Mouse (Mus musculus) CH12.LX (cell line): Measurements from ENCODE around the gene Bcr. TPM values are rescaled to one million over a fixed set of nuclear protein-coding genes. Genes with fewer than 3 reads are reported as not detected.

Source experiments
- DNase-seq: peaks from one replicate; pipeline ENCODE4 v3.0.0-alpha.2; 2013; ENCODE audit errors: extremely low read depth
- H3K27ac ChIP-seq: 2 replicates; pipeline ENCODE4 v1.5.1; 2012; ENCODE audit warnings: low read depth, mild to moderate bottlenecking, control low read depth, moderate library complexity; ENCODE audit not compliant: insufficient read depth
- H3K27me3 ChIP-seq: replicated peaks from 2 replicates; pipeline ENCODE3; 2012; ENCODE audit warnings: inconsistent platforms
- H3K36me3 ChIP-seq, 2 experiments: replicated peaks in 1 of 2; 2 replicates each; pipeline versions ENCODE3 to v1.6.1; 2012; ENCODE audit warnings: inconsistent platforms in 1 of 2, low read length in 1 of 2, mild to moderate bottlenecking in 1 of 2, mixed read lengths in 1 of 2, moderate library complexity in 1 of 2; ENCODE audit not compliant: control insufficient read depth in 1 of 2, insufficient read depth in 1 of 2
- H3K4me1 ChIP-seq, 2 experiments: 2 replicates each; pipeline ENCODE4 v1.6.1; 2012; ENCODE audit warnings: inconsistent platforms in 1 of 2, moderate library complexity in 1 of 2; ENCODE audit not compliant: insufficient read depth in 2 of 2, control insufficient read depth in 1 of 2
- H3K4me2 ChIP-seq: 2 replicates; pipeline ENCODE4 v1.6.1; 2012; ENCODE audit warnings: low read depth, mild to moderate bottlenecking, control low read depth; ENCODE audit not compliant: poor library complexity, insufficient read depth, severe bottlenecking
- H3K4me3 ChIP-seq, 3 experiments: fragments of 150-350 bp in 1 of 3; sonication (generic) in 1 of 3; replicated peaks in 1 of 3; 2 replicates each; pipeline versions ENCODE3 to v1.5.1; 2011 to 2012; ENCODE audit warnings: low read depth in 2 of 3, low read length in 2 of 3, mild to moderate bottlenecking in 2 of 3, moderate library complexity in 2 of 3, control low read depth in 1 of 3, improper control_type of control experiment in 1 of 3, inconsistent platforms in 1 of 3, mixed read lengths in 1 of 3; ENCODE audit not compliant: poor library complexity in 1 of 3
- H3K79me2 ChIP-seq: replicated peaks from 2 replicates; pipeline ENCODE4 v1.6.1; 2012; ENCODE audit warnings: mild to moderate bottlenecking, moderate library complexity; ENCODE audit not compliant: control insufficient read depth, poor library complexity, insufficient read depth, severe bottlenecking; ENCODE audit errors: extremely low read depth
- H3K9ac ChIP-seq: 2 replicates; pipeline ENCODE4 v1.6.1; 2012; ENCODE audit warnings: low read depth, mild to moderate bottlenecking, control low read depth, moderate library complexity; ENCODE audit not compliant: insufficient read depth
- H3K9me3 ChIP-seq: replicated peaks from 2 replicates; pipeline ENCODE3; 2012; ENCODE audit warnings: low read length, inconsistent platforms, mixed read lengths
- BHLHE40 ChIP-seq: IDR thresholded peaks from 2 replicates; pipeline ENCODE4 v1.6.1; 2011; ENCODE audit warnings: mild to moderate bottlenecking, low read depth, low read length, improper control_type of control experiment
- CHD1 ChIP-seq: IDR thresholded peaks from 2 replicates; pipeline ENCODE4 v1.6.1; 2012; ENCODE audit warnings: low read depth, low read length, improper control_type of control experiment, inconsistent platforms
- CHD2 ChIP-seq: IDR thresholded peaks from 2 replicates; pipeline ENCODE4 v1.6.1; 2011; ENCODE audit warnings: low read length, improper control_type of control experiment
- CTCF ChIP-seq, 2 experiments: IDR thresholded peaks in 1 of 2; conservative IDR thresholded peaks in 1 of 2; 2 replicates each; pipeline ENCODE4 v1.5.1; 2011 to 2012; ENCODE audit warnings: low read depth in 2 of 2, low read length in 2 of 2, improper control_type of control experiment in 1 of 2, inconsistent platforms in 1 of 2, mild to moderate bottlenecking in 1 of 2, moderate library complexity in 1 of 2
- E2F4 ChIP-seq: IDR thresholded peaks from 2 replicates; pipeline ENCODE4 v1.6.1; 2011; ENCODE audit warnings: low read depth, low read length, improper control_type of control experiment; ENCODE audit not compliant: insufficient replicate concordance
- ELF1 ChIP-seq: IDR thresholded peaks from 2 replicates; pipeline ENCODE4 v1.6.1; 2014; ENCODE audit warnings: low read depth, mild to moderate bottlenecking, inconsistent platforms, low read length, improper control_type of control experiment
- EP300 ChIP-seq: IDR thresholded peaks from 2 replicates; pipeline ENCODE4 v1.6.1; 2011; ENCODE audit warnings: low read length, improper control_type of control experiment
- ETS1 ChIP-seq: conservative IDR thresholded peaks from 2 replicates; pipeline ENCODE4 v1.6.1; 2012; ENCODE audit warnings: low read depth, mild to moderate bottlenecking, inconsistent platforms, low read length, improper control_type of control experiment, moderate library complexity
- GABPA ChIP-seq: IDR thresholded peaks from 2 replicates; pipeline ENCODE4 v1.6.1; 2012; ENCODE audit warnings: low read depth, low read length, improper control_type of control experiment, inconsistent platforms; ENCODE audit not compliant: insufficient replicate concordance
- HCFC1 ChIP-seq: IDR thresholded peaks from 2 replicates; pipeline ENCODE4 v1.6.1; 2012; ENCODE audit warnings: low read depth, mild to moderate bottlenecking, inconsistent platforms, low read length, improper control_type of control experiment
- IRF4 ChIP-seq: IDR thresholded peaks from 2 replicates; pipeline ENCODE4 v1.6.1; 2014; ENCODE audit warnings: low read depth, mild to moderate bottlenecking, inconsistent platforms, low read length, improper control_type of control experiment
- JUN ChIP-seq: IDR thresholded peaks from 2 replicates; pipeline ENCODE4 v1.6.1; 2011; ENCODE audit warnings: low read depth, mild to moderate bottlenecking, low read length, improper control_type of control experiment, moderate library complexity; ENCODE audit not compliant: insufficient read depth
- JUND ChIP-seq: conservative IDR thresholded peaks from 2 replicates; pipeline ENCODE4 v1.6.1; 2011; ENCODE audit warnings: low read depth, low read length, improper control_type of control experiment
- KAT2A ChIP-seq: IDR thresholded peaks from 2 replicates; pipeline ENCODE4 v1.6.1; 2012; ENCODE audit warnings: low read length, improper control_type of control experiment, inconsistent platforms; ENCODE audit not compliant: insufficient replicate concordance
- MAFK ChIP-seq: IDR thresholded peaks from 2 replicates; pipeline ENCODE4 v1.6.1; 2011; ENCODE audit warnings: low read length, improper control_type of control experiment; ENCODE audit not compliant: insufficient replicate concordance
- MAX ChIP-seq: IDR thresholded peaks from 2 replicates; pipeline ENCODE4 v1.6.1; 2011; ENCODE audit warnings: low read length, improper control_type of control experiment
- MAZ ChIP-seq: IDR thresholded peaks from 2 replicates; pipeline ENCODE4 v1.6.1; 2012; ENCODE audit warnings: low read depth, mild to moderate bottlenecking, inconsistent platforms, low read length, improper control_type of control experiment, moderate library complexity
- MEF2A ChIP-seq: IDR thresholded peaks from 2 replicates; pipeline ENCODE4 v1.6.1; 2014; ENCODE audit warnings: low read depth, mild to moderate bottlenecking, inconsistent platforms, low read length, improper control_type of control experiment, borderline replicate concordance
- MXI1 ChIP-seq: IDR thresholded peaks from 2 replicates; pipeline ENCODE4 v1.6.1; 2011; ENCODE audit warnings: mild to moderate bottlenecking, low read depth, low read length, improper control_type of control experiment
- MYC ChIP-seq: IDR thresholded peaks from 2 replicates; pipeline ENCODE4 v1.6.1; 2011; ENCODE audit warnings: low read depth, mild to moderate bottlenecking, improper control_type of control experiment, low read length
- NELFE ChIP-seq: IDR thresholded peaks from 2 replicates; pipeline ENCODE4 v1.6.1; 2011; ENCODE audit warnings: low read depth, low read length, improper control_type of control experiment
- NRF1 ChIP-seq: IDR thresholded peaks from 2 replicates; pipeline ENCODE4 v1.6.1; 2014; ENCODE audit warnings: low read depth, mild to moderate bottlenecking, inconsistent platforms, low read length, improper control_type of control experiment, moderate library complexity
- PAX5 ChIP-seq: IDR thresholded peaks from 2 replicates; pipeline ENCODE4 v1.6.1; 2012; ENCODE audit warnings: low read length, inconsistent platforms, mixed read lengths
- POLR2A ChIP-seq: IDR thresholded peaks from 2 replicates; pipeline ENCODE4 v1.6.1; 2011; ENCODE audit warnings: low read depth, mild to moderate bottlenecking, improper control_type of control experiment, low read length
- POLR2AphosphoS2 ChIP-seq: IDR thresholded peaks from 2 replicates; pipeline ENCODE4 v1.6.1; 2011; ENCODE audit warnings: low read depth, low read length, improper control_type of control experiment
- RAD21 ChIP-seq: IDR thresholded peaks from 2 replicates; pipeline ENCODE4 v1.6.1; 2011; ENCODE audit warnings: low read depth, mild to moderate bottlenecking, low read length, improper control_type of control experiment, moderate library complexity
- RCOR1 ChIP-seq: conservative IDR thresholded peaks from 2 replicates; pipeline ENCODE4 v1.6.1; 2012; ENCODE audit warnings: low read depth, mild to moderate bottlenecking, inconsistent platforms, low read length, improper control_type of control experiment
- SIN3A ChIP-seq: IDR thresholded peaks from 2 replicates; pipeline ENCODE4 v1.6.1; 2012; ENCODE audit warnings: low read length, improper control_type of control experiment, inconsistent platforms
- SMC3 ChIP-seq: IDR thresholded peaks from 2 replicates; pipeline ENCODE4 v1.6.1; 2011; ENCODE audit warnings: low read depth, low read length, improper control_type of control experiment
- TBP ChIP-seq: conservative IDR thresholded peaks from 2 replicates; pipeline ENCODE4 v1.6.1; 2011; ENCODE audit warnings: low read depth, low read length, improper control_type of control experiment
- TCF12 ChIP-seq: IDR thresholded peaks from 2 replicates; pipeline ENCODE4 v1.6.1; 2014; ENCODE audit warnings: low read depth, mild to moderate bottlenecking, inconsistent platforms, low read length, improper control_type of control experiment
- UBTF ChIP-seq: IDR thresholded peaks from 2 replicates; pipeline ENCODE4 v1.6.1; 2012; ENCODE audit warnings: low read depth, mild to moderate bottlenecking, inconsistent platforms, low read length, improper control_type of control experiment, moderate library complexity
- USF1 ChIP-seq: IDR thresholded peaks from 2 replicates; pipeline ENCODE4 v1.6.1; 2014; ENCODE audit warnings: low read depth, mild to moderate bottlenecking, inconsistent platforms, low read length, improper control_type of control experiment
- USF2 ChIP-seq: conservative IDR thresholded peaks from 2 replicates; pipeline ENCODE4 v1.6.1; 2011; ENCODE audit warnings: low read depth, low read length, improper control_type of control experiment
- ZC3H11A ChIP-seq: IDR thresholded peaks from 2 replicates; pipeline ENCODE4 v1.6.1; 2012; ENCODE audit warnings: low read depth, mild to moderate bottlenecking, inconsistent platforms, low read length, improper control_type of control experiment
- ZKSCAN1 ChIP-seq: IDR thresholded peaks from 2 replicates; pipeline ENCODE4 v1.6.1; 2012; ENCODE audit warnings: low read depth, inconsistent platforms, low read length, improper control_type of control experiment, borderline replicate concordance
- ZMIZ1 ChIP-seq: IDR thresholded peaks from 2 replicates; pipeline ENCODE4 v1.6.1; 2012; ENCODE audit warnings: low read depth, mild to moderate bottlenecking, inconsistent platforms, low read length, improper control_type of control experiment
- ZNF384 ChIP-seq: IDR thresholded peaks from 2 replicates; pipeline ENCODE4 v1.6.1; 2012; ENCODE audit warnings: low read depth, low read length, improper control_type of control experiment, inconsistent platforms
- dilution Hi-C: fragments of 300-500 bp; cut with MboI; formaldehyde crosslinking; loops from 2 replicates; pipeline ENCODE4 v1.14.3; 2020; ENCODE audit warnings: low sequenced_read_pairs; ENCODE audit not compliant: extremely low pct_unique_long_range_greater_than_20kb, extremely low pct_ligation_motif_present
- in situ Hi-C: fragments of 300-500 bp; cut with MboI; formaldehyde crosslinking; loops from 3 replicates; pipeline ENCODE4 v1.14.3; 2019; ENCODE audit warnings: low sequenced_read_pairs, low pct_ligation_motif_present, low pct_unique_long_range_greater_than_20kb, mixed read lengths
- polyA plus RNA-seq: library from polyadenylated mRNA; unstranded; fragments of >175 nt; gene quantifications from 2 replicates; pipeline ENCODE4 v1.2.1, GENCODE M21; 2012; ENCODE audit warnings: low read depth; ENCODE audit not compliant: insufficient read length
- total RNA-seq, 2 experiments: library from RNA; depleted of rRNA; stranded (reverse); fragments of 300-350 nt in 1 of 2; fragments of >200 nt in 1 of 2; gene quantifications; 2 replicates each; pipeline ENCODE4 v1.2.3; 2012 to 2014

Gene Bcr
- total and polyA plus RNA-seq, 3 experiments, result 4.0 to 22.1 (median 20.0) TPM

DNA sequence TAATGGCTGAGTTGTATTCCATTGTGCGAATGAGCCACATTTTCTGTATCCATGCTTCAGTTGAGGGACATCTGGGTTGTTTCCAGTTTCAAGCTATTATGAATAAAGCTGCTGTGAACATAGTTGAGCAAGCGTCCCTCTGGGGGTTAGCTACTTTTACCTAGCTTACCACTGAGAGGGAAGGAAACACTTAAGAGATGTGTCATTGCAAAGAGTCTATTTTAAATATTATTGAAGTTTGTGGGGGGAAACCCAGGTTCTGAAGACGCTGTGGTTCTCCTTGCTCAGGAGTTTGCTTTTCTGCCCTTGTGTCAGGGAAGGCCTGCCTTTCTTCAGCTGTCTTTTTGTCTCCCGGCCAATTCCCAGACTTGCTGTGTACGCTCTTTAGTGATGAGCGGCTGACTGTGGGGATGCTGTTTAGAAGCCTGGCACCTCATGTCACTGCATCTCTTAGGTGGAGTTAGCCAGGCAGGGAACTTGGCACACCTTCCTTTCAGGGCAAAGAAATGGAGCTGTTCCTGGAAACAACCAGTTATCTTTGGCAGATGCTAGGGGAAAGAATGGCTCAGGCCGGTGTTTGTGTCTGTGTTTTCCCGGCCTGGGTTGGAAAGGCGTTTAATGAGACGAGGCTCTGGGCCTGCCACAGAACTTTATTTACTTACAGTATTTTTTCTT is 31.2 kb downstream of the Bcr start:
- in situ Hi-C loops (no loop called here), dilution Hi-C loops (no loop called here)
- Histone ChIP-seq H3K4me1 (peaks cover 18 to 75% of the 10 kb centered on the region in 2 experiments), H3K79me2 (peaks cover 4% of the 10 kb centered on the region; the same call in 1 of the 2 replicates), H3K27me3 (no peaks in the 10 kb centered on the region), H3K9me3 (peaks cover 5% of the 10 kb centered on the region), H3K36me3 (peaks cover 0 to 38% of the 10 kb centered on the region in 2 experiments), H3K27ac (peak overlapping the region; percentile 65)
- TF ChIP-seq ELF1 (no peak), KAT2A (no peak), GABPA (no peak), NELFE (no peak), MYC (no peak), TCF12 (peak; percentile 59; the same call in 1 of the 2 replicates), BHLHE40 (peak; percentile 44), PAX5 (no peak), JUN (peak; percentile 51; the same call in 1 of the 2 replicates), TBP (no peak), CTCF (conservative IDR thresholded peaks at IDR 0.05 in 1 of 2, IDR thresholded peaks at IDR 0.05 in 1 of 2; ENCODE audit: low read depth in 2 of 2, low read length in 2 of 2) (no peak), MAFK (no peak), MAX (no peak), SMC3 (no peak), USF1 (no peak), ZC3H11A (no peak), POLR2AphosphoS2 (no peak), IRF4 (peak; percentile 73), SIN3A (peak; percentile 62; the same call in 1 of the 2 replicates), CHD1 (no peak), CHD2 (no peak), RCOR1 (peak; percentile 41; the same call in 1 of the 2 replicates), ZNF384 (no peak), UBTF (no peak), HCFC1 (no peak), MXI1 (peak; percentile 27; the same call in 1 of the 2 replicates), POLR2A (no peak), JUND (peak; percentile 36; the same call in 1 of the 2 replicates), ETS1 (peak; percentile 92), MAZ (peak; percentile 43; the same call in 1 of the 2 replicates), MEF2A (peak; percentile 79), E2F4 (no peak), NRF1 (no peak), EP300 (peak; percentile 74), ZMIZ1 (no peak), USF2 (no peak), ZKSCAN1 (no peak), RAD21 (no peak; the same call in 1 of the 2 replicates)
- TF ChIP-seq, all 38 proteins: peak for 12
- peak; percentile 76 for DNase-seq
- Histone ChIP-seq H3K9ac (no peak overlapping the region), H3K4me2 (peak overlapping the region; percentile 14), H3K4me3 (no peak overlapping the region)
